Mouse (Mus musculus): ENCODE results near the gene Wrnip1.

Gene Wrnip1

DNA sequence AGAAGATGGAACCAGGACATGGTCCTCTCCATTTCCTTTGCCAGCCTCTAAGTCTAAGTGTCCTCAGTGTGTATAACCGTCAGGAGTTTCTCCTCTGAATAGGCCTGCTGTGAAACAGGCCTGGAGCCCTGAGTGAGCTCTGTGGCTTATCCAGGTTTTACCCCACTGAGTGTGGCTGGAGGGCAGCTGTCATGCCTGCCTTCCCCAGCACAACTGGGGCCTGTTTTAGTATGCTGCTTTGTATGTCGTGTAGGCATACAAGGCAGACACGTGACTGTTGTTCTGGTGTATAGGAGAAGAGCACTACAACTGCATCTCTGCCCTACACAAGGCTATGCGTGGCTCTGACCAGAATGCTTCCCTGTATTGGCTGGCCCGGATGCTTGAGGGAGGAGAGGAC lies 18.1 kb downstream of the Wrnip1 start:
- H3K4me3 ChIP-seq (replicated peaks; ENCODE audit: low read length), result no peak overlapping the region
- H3K36me3 ChIP-seq (ENCODE audit: insufficient read depth, low read length), result peaks cover 69% of the 10 kb centered on the region
- peaks cover 16% of the 10 kb centered on the region for H3K4me1 ChIP-seq (replicated peaks; ENCODE audit: low read depth, low read length)
- no peaks in the 10 kb centered on the region for H3K9me3 ChIP-seq (ENCODE audit: low read length)
- TF ChIP-seq POU5F1 (IDR thresholded peaks at IDR 0.05; ENCODE audit: borderline replicate concordance, low read length) (no peak), CTCF (conservative IDR thresholded peaks at IDR 0.05; ENCODE audit: low read length) (no peak), NANOG (IDR thresholded peaks at IDR 0.05; ENCODE audit: borderline replicate concordance, low read length) (no peak)
- no peaks in the 10 kb centered on the region for H3K27me3 ChIP-seq (ENCODE audit: insufficient read depth, low read length)

DNA sequence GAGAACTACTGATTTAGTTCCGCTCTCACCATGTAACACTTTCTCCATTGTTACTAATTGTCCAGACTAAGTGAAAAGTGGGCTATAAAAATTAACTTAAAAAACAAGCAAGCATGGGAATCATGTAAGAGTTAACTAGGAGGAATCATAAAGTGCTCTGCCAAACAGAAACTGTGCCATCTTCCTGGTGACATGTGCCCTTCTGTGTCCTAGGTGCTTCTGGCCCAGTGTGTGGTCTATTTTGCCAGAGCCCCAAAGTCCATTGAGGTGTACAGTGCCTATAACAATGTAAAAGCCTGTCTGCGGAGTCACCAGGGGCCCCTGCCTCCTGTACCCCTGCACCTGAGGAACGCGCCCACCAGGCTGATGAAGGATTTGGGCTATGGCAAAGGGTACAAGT lies 19.8 kb downstream of the Wrnip1 start:
- TF ChIP-seq CTCF (conservative IDR thresholded peaks at IDR 0.05; ENCODE audit: low read length), result no peak
- TF ChIP-seq NANOG (IDR thresholded peaks at IDR 0.05; ENCODE audit: borderline replicate concordance, low read length), result no peak
- TF ChIP-seq POU5F1 (IDR thresholded peaks at IDR 0.05; ENCODE audit: borderline replicate concordance, low read length), result no peak
- no peaks in the 10 kb centered on the region for H3K9me3 ChIP-seq (ENCODE audit: low read length)
- H3K27me3 ChIP-seq (ENCODE audit: insufficient read depth, low read length), result no peaks in the 10 kb centered on the region
- peaks cover 52% of the 10 kb centered on the region for H3K36me3 ChIP-seq (ENCODE audit: insufficient read depth, low read length)
- H3K4me1 ChIP-seq (replicated peaks; ENCODE audit: low read depth, low read length), result peaks cover 16% of the 10 kb centered on the region
- H3K4me3 ChIP-seq (replicated peaks; ENCODE audit: low read length), result no peak overlapping the region

DNA sequence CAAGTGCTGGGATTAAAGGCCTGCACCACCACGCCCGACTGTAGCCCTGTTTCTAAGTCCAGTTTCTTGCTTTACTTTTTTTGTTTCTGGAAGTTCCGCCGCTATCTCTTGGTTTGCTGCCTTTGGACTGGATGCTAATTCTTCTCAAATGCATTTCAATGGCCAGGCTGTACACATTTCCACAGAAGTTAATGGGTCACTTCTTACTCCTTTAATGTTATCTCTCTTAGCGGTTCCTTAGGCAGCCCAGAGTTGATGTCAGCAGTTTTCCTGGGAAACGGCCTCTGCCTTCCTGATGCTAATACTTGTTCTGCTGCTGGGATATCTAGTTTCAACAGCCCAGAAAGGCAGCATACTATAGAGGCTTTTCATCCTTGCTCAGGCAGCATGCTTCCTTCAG lies 21.3 kb downstream of the Wrnip1 start:
- H3K36me3 ChIP-seq (ENCODE audit: insufficient read depth, low read length), result peaks cover 39% of the 10 kb centered on the region
- H3K9me3 ChIP-seq (ENCODE audit: low read length), result no peaks in the 10 kb centered on the region
- H3K27me3 ChIP-seq (ENCODE audit: insufficient read depth, low read length), result no peaks in the 10 kb centered on the region
- no peak overlapping the region for H3K4me3 ChIP-seq (replicated peaks; ENCODE audit: low read length)
- peaks cover 16% of the 10 kb centered on the region for H3K4me1 ChIP-seq (replicated peaks; ENCODE audit: low read depth, low read length)
- TF ChIP-seq NANOG (IDR thresholded peaks at IDR 0.05; ENCODE audit: borderline replicate concordance, low read length), result no peak; the same call in 1 of the 2 replicates
- TF ChIP-seq POU5F1 (IDR thresholded peaks at IDR 0.05; ENCODE audit: borderline replicate concordance, low read length), result peak; percentile 15; the same call in 1 of the 2 replicates

DNA sequence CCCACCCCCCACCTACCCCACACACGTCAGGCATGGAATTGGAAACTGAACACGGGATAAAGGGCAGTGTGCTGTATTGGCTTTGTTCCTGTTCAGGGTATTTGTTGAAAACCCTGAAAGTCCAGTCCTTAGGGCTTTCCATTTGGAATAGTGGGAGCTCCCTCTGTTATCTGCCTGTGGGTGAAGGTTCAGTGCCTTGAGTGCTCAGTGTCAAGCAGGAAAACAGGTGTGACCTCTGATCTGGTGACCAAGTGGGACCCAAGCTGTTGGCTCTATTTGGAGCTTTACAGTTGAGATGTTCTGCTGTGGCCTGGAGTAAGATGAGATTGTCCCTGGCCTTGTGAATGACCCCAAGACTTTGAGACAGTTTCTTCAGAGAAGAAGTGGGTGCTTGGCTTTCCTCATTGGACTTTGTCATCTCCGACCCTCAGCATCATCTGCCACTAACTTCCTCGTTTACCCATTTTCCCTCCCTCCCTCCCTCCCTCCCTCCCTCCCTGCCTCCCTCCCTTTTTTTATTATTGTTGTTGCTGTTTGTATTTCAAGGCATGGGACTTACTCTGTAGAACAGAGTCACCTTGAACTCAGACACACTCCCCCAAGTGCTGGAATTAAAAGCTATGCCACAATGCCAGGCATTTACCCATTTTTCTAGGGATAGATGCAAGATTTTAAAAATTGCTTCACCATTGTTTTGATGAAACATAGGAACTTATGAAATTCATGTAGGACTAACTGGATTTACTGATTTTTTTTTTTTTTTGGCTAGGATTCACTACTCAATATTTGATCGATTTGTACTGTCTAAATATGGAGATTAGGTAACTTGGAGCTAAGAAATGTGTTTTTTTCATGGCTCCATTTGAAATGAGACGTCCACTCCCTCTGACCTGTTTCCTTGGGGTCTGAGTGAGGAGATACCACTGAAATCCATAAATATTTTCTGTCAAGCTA lies 22.8 kb downstream of the Wrnip1 start:
- TF ChIP-seq NANOG (IDR thresholded peaks at IDR 0.05; ENCODE audit: borderline replicate concordance, low read length) (no peak), CTCF (conservative IDR thresholded peaks at IDR 0.05; ENCODE audit: low read length) (no peak), POU5F1 (IDR thresholded peaks at IDR 0.05; ENCODE audit: borderline replicate concordance, low read length) (no peak)
- peaks cover 16% of the 10 kb centered on the region for H3K4me1 ChIP-seq (replicated peaks; ENCODE audit: low read depth, low read length)
- H3K9me3 ChIP-seq (ENCODE audit: low read length), result no peaks in the 10 kb centered on the region
- H3K4me3 ChIP-seq (replicated peaks; ENCODE audit: low read length), result no peak overlapping the region
- H3K27me3 ChIP-seq (ENCODE audit: insufficient read depth, low read length), result no peaks in the 10 kb centered on the region
- peaks cover 25% of the 10 kb centered on the region for H3K36me3 ChIP-seq (ENCODE audit: insufficient read depth, low read length)

DNA sequence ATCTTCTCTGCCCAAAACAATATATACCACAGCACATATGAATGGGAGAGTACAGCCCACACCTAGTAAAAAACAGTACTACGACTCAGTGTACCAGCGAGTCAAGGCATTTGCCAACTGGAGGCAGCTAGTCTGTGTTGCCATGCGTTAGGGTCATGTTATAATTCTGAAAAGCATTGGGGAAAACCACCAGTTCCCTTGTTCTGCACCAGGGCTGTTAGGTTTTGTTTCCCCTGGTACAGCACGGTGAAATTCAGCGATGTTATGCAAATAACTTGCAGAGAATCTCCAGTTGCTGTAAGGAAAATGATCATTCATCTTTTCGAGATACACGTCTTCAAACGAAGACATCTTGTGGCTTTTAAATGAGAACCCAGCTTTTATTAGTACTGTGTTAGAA lies 23.7 kb downstream of the Wrnip1 start:
- Histone ChIP-seq H3K4me1 (replicated peaks; ENCODE audit: low read depth, low read length) (peaks cover 16% of the 10 kb centered on the region), H3K4me3 (replicated peaks; ENCODE audit: low read length) (no peak overlapping the region), H3K36me3 (ENCODE audit: insufficient read depth, low read length) (peaks cover 16% of the 10 kb centered on the region), H3K9me3 (ENCODE audit: low read length) (no peaks in the 10 kb centered on the region), H3K27me3 (ENCODE audit: insufficient read depth, low read length) (no peaks in the 10 kb centered on the region)
- no peak for TF ChIP-seq CTCF (conservative IDR thresholded peaks at IDR 0.05; ENCODE audit: low read length)
- no peak for TF ChIP-seq NANOG (IDR thresholded peaks at IDR 0.05; ENCODE audit: borderline replicate concordance, low read length)
- TF ChIP-seq POU5F1 (IDR thresholded peaks at IDR 0.05; ENCODE audit: borderline replicate concordance, low read length), result no peak

DNA sequence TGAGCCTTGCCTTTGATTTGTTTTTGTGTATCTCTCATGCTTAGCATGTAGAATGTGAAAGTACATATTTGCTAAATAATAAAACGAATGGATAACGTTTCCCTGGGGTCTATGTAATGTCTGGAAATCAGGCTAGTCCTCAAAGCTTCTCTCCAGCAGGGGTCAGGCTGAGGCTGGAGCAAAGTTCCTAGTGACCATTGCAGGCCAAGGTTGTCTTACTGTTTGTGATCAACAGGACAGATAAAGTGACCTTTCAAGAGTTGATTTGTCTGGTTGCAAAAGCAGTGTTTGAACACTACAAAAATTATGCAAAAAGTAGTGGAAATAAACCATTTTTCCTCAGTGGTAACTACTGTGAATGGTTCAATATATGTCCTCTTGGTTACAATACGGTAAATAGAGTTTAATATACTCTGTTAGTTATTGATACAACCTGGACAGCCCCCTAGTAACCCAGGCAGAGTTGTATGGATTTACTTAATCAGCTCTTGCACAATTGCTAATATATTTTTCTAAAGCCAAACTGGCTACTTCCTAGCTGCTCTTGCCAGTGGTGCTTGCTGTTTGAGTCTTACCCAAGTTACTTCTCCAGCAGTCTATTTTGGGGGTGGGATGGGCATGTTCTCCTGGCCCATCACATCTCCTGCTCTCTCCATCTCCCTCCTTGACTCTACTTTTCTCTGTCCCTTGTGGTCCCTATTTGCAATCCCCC lies 25.4 kb downstream of the Wrnip1 start:
- Histone ChIP-seq H3K4me3 (replicated peaks; ENCODE audit: low read length) (no peak overlapping the region), H3K4me1 (replicated peaks; ENCODE audit: low read depth, low read length) (peaks cover 16% of the 10 kb centered on the region), H3K36me3 (ENCODE audit: insufficient read depth, low read length) (no peaks in the 10 kb centered on the region), H3K9me3 (ENCODE audit: low read length) (no peaks in the 10 kb centered on the region), H3K27me3 (ENCODE audit: insufficient read depth, low read length) (no peaks in the 10 kb centered on the region)
- TF ChIP-seq CTCF (conservative IDR thresholded peaks at IDR 0.05; ENCODE audit: low read length), result no peak
- no peak for TF ChIP-seq NANOG (IDR thresholded peaks at IDR 0.05; ENCODE audit: borderline replicate concordance, low read length)
- no peak for TF ChIP-seq POU5F1 (IDR thresholded peaks at IDR 0.05; ENCODE audit: borderline replicate concordance, low read length)

DNA sequence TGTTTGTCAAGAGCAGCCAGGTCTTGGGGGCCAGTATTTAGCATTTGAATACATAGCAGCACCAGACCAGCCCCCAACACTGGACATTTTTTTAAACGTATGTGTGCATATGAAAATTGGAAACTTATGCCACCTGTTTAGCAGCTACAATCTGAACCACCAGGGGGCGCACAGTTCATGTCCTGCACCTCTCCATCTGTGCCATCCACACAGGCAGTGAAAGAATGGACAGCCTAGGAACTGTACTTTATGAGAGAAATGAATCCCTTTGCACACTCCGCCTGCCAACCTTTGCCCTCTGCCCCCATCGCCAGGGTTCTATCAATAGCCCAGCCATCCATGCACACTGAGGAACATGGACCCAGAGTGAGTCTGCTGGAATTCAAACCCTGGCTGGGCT lies 26.1 kb downstream of the Wrnip1 start:
- TF ChIP-seq CTCF (conservative IDR thresholded peaks at IDR 0.05; ENCODE audit: low read length) (peak; percentile 83), NANOG (IDR thresholded peaks at IDR 0.05; ENCODE audit: borderline replicate concordance, low read length) (no peak), POU5F1 (IDR thresholded peaks at IDR 0.05; ENCODE audit: borderline replicate concordance, low read length) (no peak)
- Histone ChIP-seq H3K9me3 (ENCODE audit: low read length) (no peaks in the 10 kb centered on the region), H3K36me3 (ENCODE audit: insufficient read depth, low read length) (no peaks in the 10 kb centered on the region), H3K4me1 (replicated peaks; ENCODE audit: low read depth, low read length) (peaks cover 11% of the 10 kb centered on the region), H3K4me3 (replicated peaks; ENCODE audit: low read length) (no peak overlapping the region), H3K27me3 (ENCODE audit: insufficient read depth, low read length) (no peaks in the 10 kb centered on the region)

DNA sequence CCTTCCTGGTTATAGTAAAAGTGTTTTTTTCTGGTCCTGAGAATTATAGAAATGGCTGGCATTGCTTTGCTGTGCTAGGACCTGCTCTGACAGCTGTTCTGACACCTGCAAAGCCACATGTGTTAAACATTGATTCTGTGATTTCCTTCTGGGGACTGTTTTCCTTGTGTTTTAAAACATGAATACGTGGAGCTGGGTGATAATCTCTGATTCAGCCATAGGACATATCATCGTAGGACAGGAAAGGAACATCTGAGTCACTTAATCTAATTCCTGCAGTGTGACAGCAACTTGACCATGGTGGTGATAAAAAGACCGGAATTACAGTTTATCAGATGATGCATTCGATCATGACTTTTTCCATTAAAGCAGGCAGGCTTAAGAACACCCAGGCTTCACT lies 27.0 kb downstream of the Wrnip1 start:
- Histone ChIP-seq H3K27me3 (ENCODE audit: insufficient read depth, low read length) (no peaks in the 10 kb centered on the region), H3K4me1 (replicated peaks; ENCODE audit: low read depth, low read length) (peaks cover 1% of the 10 kb centered on the region), H3K9me3 (ENCODE audit: low read length) (no peaks in the 10 kb centered on the region), H3K4me3 (replicated peaks; ENCODE audit: low read length) (no peak overlapping the region), H3K36me3 (ENCODE audit: insufficient read depth, low read length) (no peaks in the 10 kb centered on the region)
- TF ChIP-seq POU5F1 (IDR thresholded peaks at IDR 0.05; ENCODE audit: borderline replicate concordance, low read length), result no peak
- no peak for TF ChIP-seq CTCF (conservative IDR thresholded peaks at IDR 0.05; ENCODE audit: low read length)
- TF ChIP-seq NANOG (IDR thresholded peaks at IDR 0.05; ENCODE audit: borderline replicate concordance, low read length), result no peak

Measured in E14TG2a.4 (cell line).